Mouse (Mus musculus) left cerebral cortex, postnatal 25 days (tissue): ENCODE measurements around the gene Plekhf1. TPM values are rescaled to one million over a fixed set of nuclear protein-coding genes. Genes with fewer than 3 reads are reported as not detected.

Experiments used
- total RNA-seq, 2 experiments: library from RNA; stranded (reverse); gene quantifications; 2 replicates each; pipeline ENCODE4 v1.2.3; 2021

Plekhf1 gene
- total RNA-seq, 2 experiments from 2014 or later = 1.4 TPM

Other genes starting within 250 kb of the Plekhf1 start
- gene Uri1, start 204.5 kb downstream of the Plekhf1 start, total RNA-seq = 10 to 100 TPM; 35.9 to 48.3 TPM
- 10 to 100 TPM; 16.7 to 18.8 TPM for gene Ccne1, start 120.5 kb downstream of the Plekhf1 start, total RNA-seq
- gene 1600014C10Rik, start 44.8 kb downstream of the Plekhf1 start, total RNA-seq = 10 to 100 TPM; 21.5 to 22.6 TPM
- 10 to 100 TPM; 22.7 to 24.0 TPM for gene Pop4, start 43.4 kb upstream of the Plekhf1 start, total RNA-seq